Mouse (Mus musculus): Measurements from ENCODE around the gene Rnf214.
A peak's percentile ranks its signal among the peaks of the same experiment; 100 is the strongest.
"Not testable (repeated sequence)": the region's sequence is repeated elsewhere in the genome, so short reads cannot be mapped to it uniquely, and the experiment has no call there.

Rnf214 gene

GRCm38 (mm10) chr9:45850528-45851155 is 56.1 kb downstream of the Rnf214 start:
- DNase-seq (ENCODE audit: low read depth) = no peak

GRCm38 (mm10) chr9:45849528-45850408 is 56.9 kb downstream of the Rnf214 start:
- no peak for DNase-seq (ENCODE audit: low read depth)

DNA sequence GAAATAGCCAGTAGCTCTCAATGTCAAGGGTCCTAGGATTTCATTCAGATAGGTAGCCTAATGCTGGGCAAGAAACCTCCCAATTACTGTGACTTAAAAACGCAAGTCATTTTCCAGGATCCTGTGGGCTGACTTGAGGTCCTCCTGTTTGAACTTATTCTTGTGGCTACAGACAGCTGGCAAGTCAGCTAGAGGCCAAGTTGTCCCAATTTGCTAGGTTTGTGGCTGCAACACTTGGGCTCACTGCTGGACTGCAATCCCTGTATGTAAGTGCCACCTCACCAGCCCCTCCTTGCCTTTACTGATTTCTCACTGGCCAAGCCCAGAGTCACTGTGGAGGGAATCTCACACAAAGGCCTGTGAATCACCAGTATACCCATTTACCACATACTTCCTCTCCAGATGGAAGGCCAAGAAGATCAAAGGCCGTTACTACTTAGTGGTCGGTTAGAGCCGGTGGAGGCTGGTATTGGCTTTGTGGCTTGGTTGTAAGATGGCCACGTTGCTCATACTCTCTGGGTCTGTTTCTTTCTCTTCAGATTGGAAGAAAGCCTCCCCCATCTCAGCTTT is 59.7 kb downstream of the Rnf214 start:
- no peak for DNase-seq (ENCODE audit: low read depth)

DNA sequence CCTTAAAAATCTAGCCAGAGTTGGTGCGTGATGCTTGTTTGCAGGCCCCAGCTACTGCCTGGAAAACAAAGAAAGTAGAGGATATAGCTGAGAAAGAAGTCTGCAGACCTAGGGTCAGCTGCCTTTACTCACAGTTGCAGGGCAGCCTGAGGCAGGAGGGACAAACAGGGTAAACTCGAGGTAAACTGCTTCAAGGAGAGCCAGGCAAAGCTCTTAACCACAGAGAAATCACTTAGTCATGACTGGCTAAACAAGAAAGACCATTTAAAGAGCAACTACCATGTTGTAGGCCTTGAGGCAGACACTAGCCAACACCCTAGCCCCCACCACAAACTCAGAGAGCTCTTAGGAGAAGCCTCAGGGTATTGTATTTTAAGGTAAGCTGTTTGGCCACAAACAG is 60.5 kb downstream of the Rnf214 start:
- not testable (repeated sequence) for DNase-seq (ENCODE audit: low read depth)

GRCm38 (mm10) chr9:45845541-45845940 is 61.2 kb downstream of the Rnf214 start:
- DNase-seq (ENCODE audit: low read depth) = no peak

GRCm38 (mm10) chr9:45843780-45844179 is 62.9 kb downstream of the Rnf214 start:
- no peak for DNase-seq (ENCODE audit: low read depth)

- DNase-seq (ENCODE audit: low read depth) = no peak
Observed at GRCm38 (mm10) chr9:45843007-45843406, 63.7 kb downstream of the Rnf214 start.

GRCm38 (mm10) chr9:45841458-45841857 is 65.3 kb downstream of the Rnf214 start:
- no peak for DNase-seq (ENCODE audit: low read depth)

GRCm38 (mm10) chr9:45840331-45840730 is 66.4 kb downstream of the Rnf214 start:
- DNase-seq (ENCODE audit: low read depth) = no peak

DNA sequence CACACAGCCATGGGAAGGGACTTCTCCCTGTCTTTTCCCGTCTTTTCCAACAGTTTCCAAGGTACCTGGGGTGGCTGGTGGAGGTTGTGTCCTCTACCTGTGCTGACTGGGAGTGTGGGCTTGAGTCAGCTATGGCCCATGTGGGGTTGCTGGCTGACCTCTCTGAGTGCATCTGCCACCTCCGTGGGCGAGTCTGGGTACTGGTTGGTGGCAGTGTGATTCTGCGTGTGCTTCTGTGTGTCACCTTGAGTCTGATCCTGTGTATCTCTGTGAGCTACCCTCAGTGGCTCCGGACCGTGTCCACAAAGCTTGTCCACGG is 66.8 kb downstream of the Rnf214 start:
- no peak for DNase-seq (ENCODE audit: low read depth)

GRCm38 (mm10) chr9:45839139-45839981 is 67.4 kb downstream of the Rnf214 start:
- DNase-seq (ENCODE audit: low read depth) = no peak

DNA sequence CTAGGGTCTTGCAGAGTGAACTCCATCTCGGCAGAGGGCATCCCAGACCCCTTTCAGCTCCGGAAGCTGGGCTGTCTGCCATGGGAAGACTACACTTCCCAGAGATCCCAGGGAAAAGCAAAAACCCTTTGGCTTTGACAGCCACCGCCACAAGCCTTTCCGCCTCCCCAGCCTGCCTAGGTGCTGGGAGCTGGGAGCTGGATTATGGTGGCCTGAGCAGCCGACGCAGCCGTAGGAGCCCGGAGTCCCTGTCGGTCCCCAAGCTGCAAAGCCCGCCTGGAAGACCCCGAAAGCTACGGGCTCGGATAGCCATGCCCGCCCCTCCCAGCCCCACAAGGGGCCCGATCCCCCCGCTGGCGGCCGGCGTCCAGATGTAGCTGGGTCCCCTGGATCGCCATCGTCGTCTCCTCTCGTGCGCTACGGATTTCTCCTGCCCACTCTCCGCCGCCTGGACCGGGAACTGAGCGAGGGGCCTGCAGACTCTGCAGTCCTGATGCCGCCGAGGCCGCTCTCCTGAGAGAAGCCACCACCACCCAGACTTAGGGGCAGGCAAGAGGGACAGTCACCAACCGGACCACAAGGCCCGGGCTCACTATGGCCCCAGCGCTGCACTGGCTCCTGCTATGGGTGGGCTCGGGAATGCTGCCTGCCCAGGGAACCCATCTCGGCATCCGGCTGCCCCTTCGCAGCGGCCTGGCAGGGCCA is 68.1 kb downstream of the Rnf214 start, which contains the start of gene Bace1:
Gene Bace1, plus strand, starts transcription at position 147 of the 705 bp plus-strand sequence.
- DNase-seq (ENCODE audit: low read depth) = no peak

GRCm38 (mm10) chr9:45838069-45838433 is 68.7 kb downstream of the Rnf214 start:
- DNase-seq (ENCODE audit: low read depth) = no peak

DNA sequence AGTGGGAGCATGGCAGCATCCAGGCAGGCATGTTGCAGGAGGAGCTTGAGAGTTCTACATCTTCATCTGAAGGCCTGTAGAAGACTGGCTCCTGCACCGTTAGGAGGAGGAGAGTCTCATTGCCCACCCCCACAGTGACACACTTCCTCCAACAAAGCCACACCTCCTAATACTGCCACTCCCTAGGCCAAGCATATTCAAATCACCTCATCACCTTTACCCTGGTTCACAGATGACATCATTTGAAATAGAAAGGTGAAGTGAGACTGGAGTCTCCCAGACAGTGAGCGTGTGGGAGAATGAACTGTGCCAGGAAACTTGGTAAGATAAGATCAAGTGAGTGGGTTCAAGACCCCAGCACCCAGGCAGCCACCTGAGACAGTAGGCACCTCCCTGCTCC is 73.2 kb downstream of the Rnf214 start:
- no peak for DNase-seq (ENCODE audit: low read depth)

GRCm38 (mm10) chr9:45832898-45833297 is 73.8 kb downstream of the Rnf214 start:
- DNase-seq (ENCODE audit: low read depth) = no peak

GRCm38 (mm10) chr9:45829107-45829506 is 77.6 kb downstream of the Rnf214 start:
- DNase-seq (ENCODE audit: low read depth) = peak; percentile 81

- peak; percentile 78 for DNase-seq (ENCODE audit: low read depth)
Observed at GRCm38 (mm10) chr9:45828291-45828963, 78.3 kb downstream of the Rnf214 start, which contains the start of gene Cep164. TSS of gene Cep164 (minus strand) at chr9:45828691.

DNA sequence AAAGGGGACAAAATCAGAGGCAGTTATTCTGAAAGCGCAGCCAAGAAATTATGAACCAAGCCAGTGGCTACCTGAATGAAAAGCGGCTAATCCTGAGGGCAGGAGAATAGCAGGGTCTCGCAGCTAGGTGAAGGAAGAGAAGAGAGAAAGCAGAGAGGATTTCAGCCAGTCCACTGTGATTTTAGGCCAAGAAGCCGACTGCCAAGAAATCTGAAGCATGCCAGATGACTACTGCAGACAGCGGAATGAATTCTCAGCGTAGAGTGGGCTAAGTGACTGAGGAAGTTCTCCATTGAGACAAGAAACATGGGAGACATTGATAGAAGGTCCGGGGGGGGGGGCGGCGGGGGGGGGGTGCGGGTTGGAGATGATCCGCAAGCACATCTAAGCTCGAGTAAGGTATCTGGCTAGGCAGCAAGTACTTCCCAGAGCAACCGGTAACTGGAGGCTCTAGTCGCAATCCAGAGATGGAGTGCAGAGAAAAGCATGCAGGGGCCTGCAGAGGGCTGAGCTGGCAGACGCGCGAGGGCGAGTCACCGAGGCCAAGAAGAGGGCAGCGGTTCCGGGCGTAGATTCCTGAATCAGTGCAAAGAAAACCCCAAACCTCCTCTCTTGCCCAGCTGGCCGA is 78.9 kb downstream of the Rnf214 start:
- no peak for DNase-seq (ENCODE audit: low read depth)

DNA sequence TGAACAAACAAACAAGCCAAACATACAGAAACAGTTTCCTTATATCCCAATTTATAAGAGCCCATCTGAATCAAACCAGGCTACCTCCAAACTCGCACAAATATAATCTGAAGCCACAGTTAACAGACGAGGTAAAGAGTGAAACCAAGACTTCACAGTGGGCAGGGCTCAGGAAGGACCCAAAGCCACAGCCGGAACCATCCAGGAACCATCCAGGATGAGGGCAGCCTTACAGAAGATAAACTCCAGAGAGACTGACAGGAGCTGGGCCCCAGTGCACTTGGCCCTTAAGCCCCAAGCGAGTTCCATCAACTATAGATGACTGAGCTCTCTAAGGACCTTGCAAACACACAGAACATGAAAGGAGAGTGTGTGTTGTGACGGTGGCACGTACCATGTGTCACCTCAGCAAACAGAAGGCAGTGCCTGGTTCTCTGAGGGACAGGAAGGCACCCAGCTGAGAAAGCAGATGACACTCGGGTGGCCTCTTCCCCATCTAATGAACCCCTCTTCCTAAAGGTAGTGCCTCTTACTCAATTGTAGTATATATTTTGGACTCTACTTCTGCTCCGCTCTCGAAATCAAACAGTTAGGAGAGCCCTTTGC is 88.2 kb downstream of the Rnf214 start:
- no peak for DNase-seq (ENCODE audit: low read depth)

DNA sequence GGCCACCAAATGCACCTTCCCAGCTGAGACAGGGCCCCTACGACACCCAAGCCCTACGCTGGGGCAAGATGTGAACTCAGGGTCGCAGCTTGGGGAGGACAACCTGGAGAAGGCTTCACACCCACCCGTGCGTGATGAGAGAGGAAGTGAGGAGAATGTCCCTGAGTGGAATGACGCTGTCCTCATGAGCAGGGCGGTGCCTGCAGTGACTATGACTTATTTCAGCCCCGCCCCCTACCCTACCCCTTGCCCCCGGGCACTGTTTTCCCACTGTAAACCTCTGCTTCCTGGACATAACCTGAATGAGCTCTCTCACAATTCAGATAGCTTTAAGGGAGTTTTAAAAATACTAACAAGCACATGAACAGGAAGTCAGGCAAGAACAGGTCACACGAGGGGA is 91.2 kb downstream of the Rnf214 start:
- DNase-seq (ENCODE audit: low read depth) = no peak
